Mouse (Mus musculus): Measurements from ENCODE around the gene Cnot6l. TPM values are rescaled to one million over a fixed set of nuclear protein-coding genes. Genes with fewer than 3 reads are reported as not detected.

The Cnot6l gene
- total RNA-seq, 1 experiment from 2014 or later, result 86.3 TPM

DNA sequence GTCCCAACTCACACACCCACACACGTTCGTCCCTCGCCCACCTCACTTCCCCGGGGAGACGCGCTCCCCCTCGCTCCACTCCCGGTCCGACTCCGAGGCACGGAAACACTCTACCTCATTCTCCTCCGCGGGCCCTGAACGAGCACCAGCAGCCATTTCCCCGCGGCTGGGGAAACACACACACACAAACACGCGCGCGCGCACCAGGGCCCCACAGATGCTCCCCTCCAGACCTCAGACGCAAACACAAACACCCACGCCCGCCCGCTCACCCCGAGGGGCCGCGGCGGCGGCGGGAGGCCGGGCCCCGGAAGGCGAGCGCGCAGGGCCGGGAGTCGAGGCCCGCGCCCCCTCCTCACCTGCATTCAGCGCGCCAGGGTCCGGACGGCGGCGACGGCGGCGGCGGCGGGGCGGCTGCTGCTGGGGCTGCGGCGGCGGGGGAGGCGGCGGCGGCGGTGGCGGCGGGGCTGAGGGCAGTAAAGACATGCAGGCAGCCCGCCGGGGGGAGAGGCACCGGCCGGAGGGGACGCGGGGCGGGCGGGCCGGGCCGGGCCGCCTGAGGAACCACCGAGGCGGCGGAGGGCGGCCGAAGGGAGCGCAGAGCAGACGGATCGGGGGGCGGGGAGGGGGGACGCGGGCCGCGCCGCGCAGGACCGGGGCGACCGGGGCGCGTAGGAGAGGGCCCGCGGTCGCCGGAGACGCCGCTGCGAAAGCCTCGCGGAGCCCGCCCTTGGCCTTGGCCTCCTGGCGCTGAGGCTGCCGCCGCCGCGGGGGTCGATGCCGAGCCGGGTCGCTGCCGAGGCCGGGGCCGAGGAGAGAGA lies 2.2 kb downstream of the Cnot6l start:
- peak; percentile 80 for DNase-seq

- no peak for DNase-seq
Observed at GRCm38 (mm10) chr5:96161263-96161577, 2.8 kb downstream of the Cnot6l start.

GRCm38 (mm10) chr5:96160467-96161262 lies 3.3 kb downstream of the Cnot6l start:
- DNase-seq, result peak; percentile 51

GRCm38 (mm10) chr5:96142351-96142750 lies 21.6 kb downstream of the Cnot6l start:
- DNase-seq, result no peak

DNA sequence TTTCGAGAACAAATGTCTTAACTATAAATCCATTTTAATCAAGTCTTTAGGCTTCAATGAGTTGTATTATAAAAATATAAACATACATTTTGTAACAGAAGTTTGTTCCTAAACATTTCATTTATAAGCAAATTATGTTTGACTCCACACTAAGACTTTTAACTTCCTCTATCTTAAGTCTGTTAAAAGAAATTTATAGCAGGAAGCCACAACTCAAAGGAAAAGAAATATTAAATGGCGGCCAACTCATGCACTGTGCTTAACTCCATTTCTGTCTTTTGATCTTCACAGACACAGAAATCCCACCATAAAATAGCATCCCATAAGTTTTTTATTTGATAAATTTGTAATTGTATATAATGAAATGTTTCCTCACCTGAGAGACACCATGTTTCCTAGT lies 33.3 kb downstream of the Cnot6l start:
- no peak for DNase-seq

GRCm38 (mm10) chr5:96126856-96127255 lies 37.1 kb downstream of the Cnot6l start:
- no peak for DNase-seq

GRCm38 (mm10) chr5:96114943-96115342 lies 49.0 kb downstream of the Cnot6l start:
- no peak for DNase-seq

GRCm38 (mm10) chr5:96104644-96105043 lies 59.3 kb downstream of the Cnot6l start:
- no peak for DNase-seq

- DNase-seq, result no peak
Observed at GRCm38 (mm10) chr5:96091468-96091867, 72.5 kb downstream of the Cnot6l start.

GRCm38 (mm10) chr5:96085324-96085723 lies 78.6 kb downstream of the Cnot6l start:
- no peak for DNase-seq

DNA sequence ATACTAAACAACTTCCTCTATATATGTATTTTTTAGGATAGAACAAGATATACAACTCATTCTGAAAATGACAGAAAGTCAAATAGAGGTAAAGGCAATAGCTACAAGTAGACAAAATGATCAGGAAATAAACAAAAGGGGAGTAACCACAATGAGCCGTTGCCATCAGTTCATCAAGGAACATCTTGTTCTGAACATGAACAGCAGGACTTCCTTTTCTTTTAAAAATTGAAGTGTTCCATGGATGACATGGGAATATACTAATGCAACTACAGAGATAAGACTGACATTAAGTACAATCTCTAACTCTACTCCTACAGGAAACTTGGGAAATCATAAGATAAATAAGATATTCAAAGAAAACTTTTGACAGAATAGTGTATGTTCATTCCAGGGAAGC lies 84.9 kb downstream of the Cnot6l start:
- no peak for DNase-seq

GRCm38 (mm10) chr5:96065591-96065990 lies 98.4 kb downstream of the Cnot6l start:
- no peak for DNase-seq

GRCm38 (mm10) chr5:96042492-96042891 lies 121.5 kb downstream of the Cnot6l start:
- DNase-seq, result no peak

GRCm38 (mm10) chr5:96041507-96042104 lies 122.4 kb downstream of the Cnot6l start:
- no peak for DNase-seq

- DNase-seq, result no peak
Observed at GRCm38 (mm10) chr5:96039188-96039840, 124.7 kb downstream of the Cnot6l start.

DNA sequence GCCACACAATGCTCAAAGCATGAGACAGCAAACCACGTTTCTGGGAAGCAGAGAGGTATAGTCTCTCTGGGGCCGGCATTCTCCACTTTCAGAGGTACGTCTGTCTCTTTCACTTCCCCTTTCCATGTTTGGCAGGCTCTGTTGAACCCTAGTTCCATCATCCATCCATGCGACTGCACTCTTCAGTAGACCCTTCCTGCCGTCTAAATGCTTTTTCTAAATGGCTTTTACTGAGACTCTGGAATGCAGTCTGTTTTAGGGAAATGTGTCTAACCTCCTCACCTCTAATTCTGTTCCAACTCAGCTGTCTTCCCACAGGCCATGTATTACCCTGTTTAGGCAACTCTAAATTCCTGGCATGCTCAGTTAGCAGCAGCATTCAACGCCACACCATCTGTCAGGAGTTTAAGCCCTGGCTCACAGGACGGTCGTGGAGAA lies 126.3 kb downstream of the Cnot6l start:
- no peak for DNase-seq

GRCm38 (mm10) chr5:96036125-96036672 lies 127.8 kb downstream of the Cnot6l start:
- no peak for DNase-seq

DNA sequence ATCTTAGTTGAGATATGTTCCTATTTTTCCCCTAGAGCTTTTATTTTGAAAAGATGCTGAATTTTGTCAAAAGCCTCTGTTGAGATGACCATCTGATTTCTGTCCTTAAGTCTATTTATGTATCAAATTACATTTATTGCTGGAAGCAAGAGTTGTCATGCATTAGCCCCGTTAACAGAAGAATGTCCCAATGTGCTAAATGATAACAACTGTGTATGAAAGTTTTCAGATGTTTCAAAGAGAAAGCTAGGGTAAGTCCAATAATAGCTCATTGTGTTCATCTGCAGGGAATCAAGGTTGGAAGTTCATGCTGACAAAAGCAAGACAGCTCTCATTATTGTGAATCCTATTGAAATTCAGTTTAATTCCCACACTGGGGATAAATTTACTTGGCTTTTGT lies 129.9 kb downstream of the Cnot6l start:
- no peak for DNase-seq

- no peak for DNase-seq
Observed at GRCm38 (mm10) chr5:96029821-96030220, 134.2 kb downstream of the Cnot6l start.
